Mouse (Mus musculus) stomach, postnatal 0 days (tissue): Measurements from ENCODE around the gene Ntm.

ENCODE experiments used
- CTCF ChIP-seq: IDR thresholded peaks from 2 replicates; pipeline ENCODE4 v1.5.1; 2016; ENCODE audit warnings: antibody characterized with exemption, low read depth, mild to moderate bottlenecking, moderate library complexity
- EP300 ChIP-seq: optimal IDR thresholded peaks from 2 replicates; pipeline ENCODE3; 2016; ENCODE audit warnings: antibody characterized with exemption

GRCm38 (mm10) chr9:29647764-29648163 lies 315.2 kb downstream of the Ntm start:
- no peak for TF ChIP-seq CTCF
- no peak for TF ChIP-seq EP300
